Mouse (Mus musculus) urinary bladder, adult 18-20 months (tissue): ENCODE data around the gene Sprr2a2.
"Not testable (repeated sequence)": the region's sequence is repeated elsewhere in the genome, so short reads cannot be mapped to it uniquely, and the experiment has no call there.

Source experiments
- DNase-seq, 2 experiments: peaks; one replicate each; pipeline ENCODE4 v3.0.0; 2022; ENCODE audit warnings: low spot score in 2 of 2, mixed read lengths in 2 of 2

Sprr2a2 gene

DNA sequence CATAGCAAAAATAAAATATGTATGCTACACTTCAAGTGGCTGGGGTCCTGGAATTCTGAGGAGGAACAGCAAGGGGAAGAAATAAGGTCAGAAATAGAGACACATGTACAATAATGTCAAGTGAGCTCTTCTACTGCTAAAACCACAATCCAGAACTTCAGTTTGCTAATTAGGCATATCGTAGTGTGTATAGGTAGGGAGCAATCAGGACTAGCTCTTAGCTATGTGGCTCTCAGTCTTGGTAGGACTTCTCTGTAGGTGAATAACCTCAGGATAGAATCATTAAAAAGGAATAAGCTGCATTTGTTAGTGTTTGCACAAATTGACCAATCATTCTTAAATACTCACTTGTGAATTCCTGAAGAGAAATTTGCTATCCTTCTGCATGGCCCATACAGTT, 58.3 kb downstream of the Sprr2a2 start:
- DNase-seq = not testable (repeated sequence)

DNA sequence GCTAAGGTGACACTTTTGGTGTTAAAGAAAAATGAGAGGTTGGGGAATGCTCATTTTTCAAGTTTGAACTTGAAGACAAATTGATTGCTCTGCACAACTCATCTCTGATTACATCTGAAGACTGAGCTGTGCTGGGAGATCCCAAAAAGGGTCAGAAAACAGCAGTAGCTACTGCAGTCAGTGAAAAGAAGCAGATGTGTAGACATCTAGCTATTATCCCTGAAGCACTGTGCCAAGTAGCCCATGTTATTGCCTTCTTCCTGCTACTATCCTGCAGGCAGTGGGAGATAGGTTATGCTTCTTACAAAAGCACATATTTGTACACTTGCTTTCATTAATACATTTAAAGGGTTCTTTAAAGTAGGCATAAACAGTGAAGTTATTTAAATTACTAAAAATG, 63.9 kb downstream of the Sprr2a2 start:
- DNase-seq = not testable (repeated sequence)

DNA sequence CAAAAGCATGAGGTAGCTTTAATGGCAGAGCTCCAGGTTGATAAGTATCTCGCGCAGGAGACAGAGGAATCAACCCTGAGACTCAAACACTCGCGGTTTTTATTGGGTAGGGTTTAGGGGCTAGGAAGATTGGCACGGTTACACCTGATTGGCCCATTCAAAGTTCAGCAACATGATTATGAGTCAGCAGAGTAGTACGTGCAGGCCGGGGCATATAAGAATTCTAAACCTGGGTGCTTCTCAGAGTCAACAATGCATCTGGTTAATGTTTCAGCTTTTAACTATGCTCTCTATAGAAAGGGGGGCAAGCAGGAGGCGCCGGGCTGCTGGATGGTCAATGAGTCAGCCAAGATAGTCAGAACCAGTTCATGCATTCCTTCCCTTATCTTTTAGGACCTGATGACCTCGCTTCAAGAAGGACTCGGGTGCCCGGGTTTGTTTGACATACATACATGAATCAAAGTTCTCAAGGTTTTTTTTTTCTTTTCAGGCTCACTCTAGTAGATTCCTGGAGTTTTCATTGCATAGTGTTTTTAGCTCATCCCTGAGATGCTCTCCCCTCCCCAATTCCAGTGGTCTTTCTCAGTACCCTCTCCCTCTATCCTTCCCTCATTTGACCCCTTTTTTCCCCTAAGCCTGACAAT, 65.4 kb downstream of the Sprr2a2 start:
- not testable (repeated sequence) for DNase-seq

DNA sequence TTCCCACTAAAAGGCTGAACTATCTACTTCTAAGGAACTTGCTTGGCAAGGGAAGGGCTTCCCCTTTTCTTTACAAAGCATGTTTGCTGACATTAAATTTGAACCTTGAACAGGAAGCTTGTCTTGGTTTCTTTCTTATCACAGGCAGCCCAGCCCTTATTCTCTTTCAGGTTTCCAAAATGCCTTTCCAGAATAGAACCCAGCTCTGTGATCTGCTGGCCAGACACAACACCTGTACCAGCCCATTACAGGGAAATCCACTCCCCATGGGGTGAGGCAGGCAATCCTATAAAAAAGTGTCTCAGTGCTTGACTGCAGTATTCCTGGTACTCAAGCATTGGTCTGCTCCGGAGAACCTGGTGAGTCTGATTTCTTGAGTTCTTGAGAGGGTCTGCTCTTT, 69.4 kb downstream of the Sprr2a2 start, which contains the start of gene Sprr2a3:
TSS of gene Sprr2a3 (plus strand) at position 317 of the 400 bp plus-strand sequence.
- DNase-seq = not testable (repeated sequence)

DNA sequence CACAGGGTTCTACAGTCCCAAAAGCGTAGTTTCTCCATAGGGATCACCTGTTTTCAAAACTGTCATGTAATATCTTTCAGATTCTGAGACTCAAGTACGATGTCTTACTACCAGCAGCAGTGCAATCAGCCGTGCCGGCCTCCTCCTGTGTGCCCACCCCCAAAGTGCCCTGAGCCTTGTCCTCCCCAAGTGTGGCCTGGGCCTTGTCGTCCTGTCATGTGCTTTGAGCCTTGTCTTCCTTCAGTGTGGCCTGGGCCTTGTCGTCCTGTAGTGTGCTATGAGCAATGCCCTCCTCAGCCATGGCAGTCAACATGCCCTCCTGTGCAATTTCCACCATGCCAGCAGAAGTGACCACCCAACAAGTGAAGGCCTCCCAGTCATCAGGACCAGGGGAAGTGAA, 72.8 kb downstream of the Sprr2a2 start:
- not testable (repeated sequence) for DNase-seq
